Mouse (Mus musculus): ENCODE data around the gene Gucy2e.

Gene Gucy2e

DNA sequence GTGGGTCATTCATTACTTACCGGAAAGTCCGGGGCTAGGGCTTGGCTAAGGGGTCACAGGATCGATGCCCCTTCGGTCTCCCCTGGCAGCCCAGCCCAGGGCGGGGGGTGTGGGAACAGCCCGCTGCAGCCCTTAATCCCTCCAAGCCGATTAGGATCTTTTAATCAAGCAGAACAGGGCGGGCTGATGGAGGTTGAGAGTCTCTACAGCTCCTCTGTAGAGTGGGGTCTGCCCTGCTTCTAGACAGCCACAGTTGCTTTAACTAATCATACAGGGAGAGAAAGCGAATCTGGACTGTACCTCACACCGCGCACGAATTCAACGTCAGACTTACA, at the start of gene Gucy2e:
Gene Gucy2e, minus strand, starts transcription at position 111 of the 335 bp plus-strand sequence.
- no peak for DNase-seq

DNA sequence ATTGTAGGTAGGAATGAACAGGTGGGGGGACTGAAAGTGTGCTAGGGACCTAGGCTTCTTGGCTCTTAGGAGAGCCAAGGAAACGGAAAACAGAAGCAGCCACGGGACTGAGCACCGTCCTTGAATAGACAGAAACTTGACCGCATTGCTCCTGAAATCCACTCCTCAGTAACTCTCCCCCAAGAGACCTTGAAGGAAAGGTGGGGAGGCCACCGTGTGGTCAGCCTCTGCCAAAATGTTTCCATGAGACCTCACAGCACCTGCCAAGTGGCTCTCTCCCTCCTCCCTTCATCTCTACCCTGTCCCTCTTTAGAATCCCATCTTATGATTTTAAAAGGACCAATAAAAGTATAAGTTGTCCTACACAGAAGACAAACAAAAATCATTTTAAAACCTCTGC, 40.4 kb upstream of the Gucy2e start:
- no peak for DNase-seq

DNA sequence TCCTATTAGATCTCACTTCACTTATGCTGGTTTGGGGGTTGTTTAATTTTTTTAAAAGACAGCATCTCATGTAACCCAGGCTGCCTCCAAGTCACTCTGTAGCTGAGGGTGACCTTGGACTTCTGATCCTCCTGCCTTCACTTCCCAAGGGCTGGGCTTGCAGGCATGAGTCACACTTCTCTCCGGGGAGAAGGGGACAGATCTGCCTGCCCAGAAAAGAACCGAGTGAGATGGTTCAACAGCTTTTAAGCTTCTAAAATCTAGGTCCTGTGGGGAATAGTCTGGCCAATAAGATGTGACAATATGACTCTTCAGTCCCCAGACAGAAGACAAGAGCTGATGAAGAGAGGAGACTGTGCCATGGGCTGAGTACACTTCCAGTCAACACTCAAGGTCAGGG, 39.2 kb upstream of the Gucy2e start:
- DNase-seq = no peak

DNA sequence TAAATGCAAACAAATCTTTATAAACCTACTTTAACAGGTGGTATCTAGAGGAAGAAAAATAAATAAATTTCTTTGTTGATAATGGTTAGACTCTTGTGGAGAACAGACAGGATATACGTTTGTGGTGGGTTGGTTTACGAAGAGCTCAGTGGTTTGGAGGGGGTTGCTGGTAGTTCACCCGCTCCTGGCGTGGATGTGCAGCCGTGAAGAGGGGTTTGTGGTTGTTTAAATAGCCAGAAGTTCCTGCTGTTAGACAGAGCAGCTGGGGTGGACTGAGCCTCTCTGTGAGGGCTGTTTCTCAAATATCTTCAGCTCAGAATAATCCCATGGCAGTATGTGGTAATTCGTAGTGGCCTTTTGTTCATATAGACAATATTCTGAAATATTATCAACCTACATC, 38.8 kb upstream of the Gucy2e start:
- peak; percentile 12 to 25 for DNase-seq

DNA sequence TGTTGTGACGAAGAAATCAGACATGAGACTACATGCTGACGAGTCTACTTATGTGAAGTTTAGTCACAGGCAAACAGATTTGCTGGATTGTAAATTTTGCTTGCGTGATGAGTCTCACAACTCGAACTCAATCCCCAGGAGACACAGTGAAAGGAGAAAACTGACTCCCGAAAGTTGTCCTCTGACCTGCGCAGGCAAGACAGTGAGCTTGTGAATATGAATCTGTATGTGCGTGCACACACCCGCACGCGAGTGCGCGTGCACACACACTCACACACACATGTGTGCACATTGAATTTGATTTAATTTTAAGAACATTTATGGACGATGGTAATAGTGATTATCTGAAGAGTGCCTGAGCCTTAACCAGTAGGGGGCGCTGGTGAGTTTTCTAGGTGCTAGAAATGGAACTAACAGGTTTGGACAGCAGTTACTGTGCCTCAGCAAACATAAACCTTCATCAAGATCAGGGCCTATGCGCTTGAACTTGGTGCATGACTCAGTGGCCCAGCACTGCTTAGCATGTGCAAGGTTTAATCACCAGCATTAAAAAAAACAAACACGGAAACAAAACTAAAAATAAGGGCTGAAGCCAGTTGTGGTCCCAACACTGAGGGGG, 35.4 kb upstream of the Gucy2e start:
- DNase-seq = peak; percentile 66 to 77

DNA sequence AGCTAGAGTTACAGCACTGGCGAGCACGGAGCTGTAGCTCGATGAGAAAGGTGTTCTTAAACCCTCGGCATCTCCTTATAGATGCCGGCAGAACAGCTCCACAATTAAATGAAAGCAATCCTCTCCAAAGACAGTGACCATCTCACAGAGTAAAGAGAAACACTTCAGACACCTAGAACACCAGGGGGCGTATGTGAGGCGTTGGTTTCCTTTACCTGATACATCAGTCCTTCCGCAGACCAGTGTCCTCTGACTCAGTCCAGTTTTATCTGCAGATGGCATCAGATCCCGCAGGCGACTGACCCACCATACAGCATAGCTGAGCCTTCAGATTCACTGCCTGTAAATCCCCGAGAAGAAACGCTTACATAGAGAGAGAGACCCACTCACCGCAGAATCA, 32.7 kb upstream of the Gucy2e start:
- DNase-seq = peak; percentile 59 to 67

DNA sequence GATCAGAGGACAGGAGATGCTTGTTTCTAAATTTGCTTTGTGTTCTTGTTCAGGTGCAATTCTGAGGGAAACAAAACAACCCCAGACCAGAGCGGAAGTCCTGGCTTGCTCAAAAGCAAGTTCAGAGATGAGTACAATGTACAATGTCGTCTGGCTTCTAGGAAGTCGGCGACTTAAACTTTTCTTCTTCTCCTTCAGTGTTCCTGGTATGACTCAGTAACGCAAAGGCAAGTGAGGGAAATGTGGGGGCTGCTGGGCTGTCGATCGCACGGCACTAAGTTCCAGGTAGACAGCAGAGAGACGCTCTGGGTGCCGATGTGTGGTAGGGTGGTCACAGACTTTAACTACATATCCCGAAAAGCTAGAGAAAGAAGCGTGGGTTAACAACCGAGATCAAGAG, 31.3 kb upstream of the Gucy2e start:
- no peak for DNase-seq

DNA sequence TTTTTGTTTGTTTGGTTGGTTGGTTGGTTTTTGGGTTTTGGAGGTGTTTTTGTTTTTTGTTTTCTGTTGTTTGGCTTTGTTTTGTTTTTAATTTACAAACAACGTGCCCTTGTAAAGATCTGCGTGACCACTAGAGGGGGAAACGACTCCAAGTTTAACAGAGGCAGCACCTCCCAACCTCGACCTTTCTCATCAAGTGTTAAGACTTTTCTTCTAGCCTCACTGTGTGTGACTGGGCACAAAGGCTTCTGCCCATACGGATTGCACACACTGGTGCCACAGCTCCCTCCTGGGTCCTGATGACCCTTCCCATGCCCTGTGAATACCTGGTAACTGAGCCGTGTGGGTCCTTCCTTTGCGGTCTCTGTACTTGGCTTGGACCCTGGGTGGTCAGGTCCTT, 30.5 kb upstream of the Gucy2e start:
- DNase-seq = no peak

DNA sequence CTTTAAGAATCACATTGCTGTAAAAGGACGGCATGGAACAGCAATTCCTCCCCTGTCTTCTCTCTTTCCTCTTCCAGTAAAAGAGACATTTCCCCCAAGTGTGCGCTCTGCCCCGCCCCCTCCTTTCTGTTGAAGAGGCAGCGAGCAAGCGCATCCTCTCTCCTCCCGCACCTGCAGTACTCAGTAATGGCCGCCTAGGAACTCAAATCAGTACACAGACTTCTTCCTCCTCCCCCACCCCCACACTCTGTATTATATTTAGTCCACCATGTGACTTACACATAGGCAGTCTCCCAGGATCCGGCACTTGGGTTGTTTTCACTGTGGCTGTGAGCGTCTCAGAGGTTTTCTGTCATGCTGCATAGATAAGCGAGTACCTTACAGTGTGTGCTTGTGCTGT, 29.4 kb upstream of the Gucy2e start:
- DNase-seq = peak; percentile 82 to 89

DNA sequence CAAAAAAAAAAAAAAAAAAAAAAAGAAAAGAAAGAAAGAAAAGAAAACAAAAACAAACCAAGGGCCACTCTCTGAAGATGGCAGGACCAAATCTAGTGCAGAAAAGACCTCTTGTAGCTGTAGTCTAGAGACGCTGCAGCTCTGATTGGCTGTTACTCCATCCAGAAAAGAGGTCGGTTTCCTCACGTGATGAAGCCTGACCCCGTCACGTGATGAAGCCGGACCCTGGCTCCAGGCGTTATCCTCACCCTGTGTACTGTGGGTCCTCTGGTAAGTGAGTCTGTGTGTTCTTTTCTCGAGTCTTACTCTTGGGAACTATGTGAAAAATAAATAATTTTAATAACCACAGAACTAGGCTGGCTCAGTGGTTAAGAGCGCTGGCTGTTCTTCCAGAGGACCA, 28.6 kb upstream of the Gucy2e start:
- DNase-seq = no peak

DNA sequence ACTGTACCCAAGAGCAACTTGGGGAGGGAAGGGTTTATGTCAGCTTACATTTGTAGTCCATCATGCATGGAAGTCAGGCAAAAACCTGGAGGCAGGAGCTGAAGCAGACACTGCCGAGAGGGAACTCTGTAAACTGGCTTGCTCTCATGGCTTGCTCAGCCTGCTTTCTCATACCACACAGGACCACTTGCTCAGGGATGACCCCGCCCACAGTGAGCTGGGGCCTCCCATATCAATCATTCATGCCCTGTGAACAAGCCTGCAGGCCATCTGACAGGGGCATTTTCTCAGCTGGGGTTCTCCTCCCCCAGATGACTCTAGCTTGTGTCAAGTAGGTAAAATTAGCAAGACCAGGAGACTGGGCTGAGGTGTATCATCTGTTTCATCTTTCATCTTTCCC, 27.4 kb upstream of the Gucy2e start:
- DNase-seq = no peak

DNA sequence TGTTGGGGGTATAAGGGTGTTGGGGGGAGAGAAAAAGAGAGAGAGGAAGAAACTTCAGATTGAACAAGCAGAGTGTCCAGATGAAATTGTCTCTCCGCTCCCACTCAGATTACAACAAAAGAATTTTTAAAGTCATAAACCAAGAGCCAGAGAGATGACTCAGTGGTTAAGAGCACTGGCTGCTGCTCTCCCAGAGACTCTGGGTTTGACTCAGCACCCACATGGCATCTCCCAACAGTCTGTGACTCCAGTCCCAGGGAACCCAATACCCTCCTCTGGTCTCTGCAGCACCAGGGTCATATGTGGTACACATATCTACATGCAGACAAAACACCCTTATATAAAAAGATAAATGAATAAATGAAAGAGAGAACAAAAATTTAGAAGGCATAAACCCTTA, 23.3 kb upstream of the Gucy2e start:
- no peak for DNase-seq

DNA sequence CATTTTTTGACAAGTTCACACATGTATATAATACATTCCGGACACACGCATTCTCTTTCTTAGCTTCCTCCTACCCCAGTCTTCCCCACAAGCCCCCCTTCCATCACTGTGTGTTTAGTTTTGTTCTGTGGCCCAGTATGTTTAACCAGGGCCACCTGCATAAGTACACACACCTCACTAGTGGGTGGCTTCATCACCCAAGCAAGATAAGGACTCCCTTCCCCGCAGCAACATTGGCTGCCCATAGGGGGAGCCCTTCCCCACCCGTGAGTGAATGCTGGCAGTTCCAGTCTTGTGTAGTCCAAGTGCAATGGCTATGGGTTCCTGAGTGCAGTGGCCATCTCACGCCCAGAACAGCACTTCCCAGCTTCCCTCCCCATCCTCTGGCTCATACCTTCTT, 21.5 kb upstream of the Gucy2e start:
- DNase-seq = peak; percentile 63 to 69

DNA sequence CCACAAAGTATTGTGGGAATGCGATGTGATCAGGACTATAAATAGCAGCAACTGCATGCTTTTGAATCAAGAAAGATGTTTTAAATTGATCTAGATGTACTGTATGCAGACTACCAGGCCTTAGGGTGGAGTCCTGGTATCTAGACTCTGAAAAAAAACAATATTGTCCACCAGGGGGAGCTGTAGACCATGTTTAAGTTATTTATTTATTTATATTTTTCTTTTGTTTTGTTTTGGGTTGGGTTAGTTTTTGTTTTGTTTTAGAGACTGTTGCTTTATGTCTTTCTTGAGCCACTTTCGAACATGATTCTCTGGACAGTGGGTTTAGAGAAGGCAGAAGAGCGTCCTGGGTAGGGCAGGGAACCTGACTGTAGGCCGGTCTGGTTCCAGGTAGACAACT, 21.0 kb upstream of the Gucy2e start:
- no peak for DNase-seq

DNA sequence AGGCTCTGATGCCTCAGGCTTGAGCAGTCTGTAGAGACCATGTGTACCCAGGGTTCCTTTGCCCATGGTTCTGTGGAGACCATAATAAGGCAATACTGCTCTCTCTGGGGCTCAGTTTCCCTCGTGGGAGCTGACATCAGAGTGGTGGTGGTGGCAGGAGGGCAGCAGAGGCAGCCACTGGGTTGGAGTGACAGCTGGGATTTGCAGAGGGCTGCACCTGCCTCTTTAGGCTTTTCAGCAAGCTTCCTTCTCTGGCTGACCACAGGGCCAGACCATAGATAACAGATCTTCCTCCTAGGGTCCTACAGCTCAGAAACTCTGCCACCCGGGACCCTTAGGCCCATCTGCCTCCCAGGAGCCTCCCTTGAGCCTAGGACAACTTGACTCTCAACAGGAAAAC, 20.2 kb upstream of the Gucy2e start:
- no peak for DNase-seq

DNA sequence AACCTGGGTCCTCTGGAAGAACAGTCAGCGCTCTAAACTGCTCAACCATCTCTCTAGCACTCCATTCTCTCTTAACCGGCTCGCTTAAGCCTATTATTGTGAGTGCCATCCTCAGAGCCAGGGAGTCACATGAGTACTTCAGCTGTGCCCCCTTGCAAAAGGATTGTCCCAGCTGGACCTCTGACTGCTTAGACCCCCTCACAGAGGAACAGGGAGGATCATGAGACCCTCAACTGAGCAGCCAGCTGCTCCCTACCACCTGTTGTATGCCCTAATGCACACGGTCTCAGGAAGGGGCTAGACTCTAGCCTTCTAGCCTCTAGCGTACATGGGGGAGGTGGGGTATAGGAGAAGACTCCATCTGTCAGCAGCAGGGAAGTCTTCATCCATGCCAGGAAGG, 18.0 kb upstream of the Gucy2e start:
- DNase-seq = no peak

DNA sequence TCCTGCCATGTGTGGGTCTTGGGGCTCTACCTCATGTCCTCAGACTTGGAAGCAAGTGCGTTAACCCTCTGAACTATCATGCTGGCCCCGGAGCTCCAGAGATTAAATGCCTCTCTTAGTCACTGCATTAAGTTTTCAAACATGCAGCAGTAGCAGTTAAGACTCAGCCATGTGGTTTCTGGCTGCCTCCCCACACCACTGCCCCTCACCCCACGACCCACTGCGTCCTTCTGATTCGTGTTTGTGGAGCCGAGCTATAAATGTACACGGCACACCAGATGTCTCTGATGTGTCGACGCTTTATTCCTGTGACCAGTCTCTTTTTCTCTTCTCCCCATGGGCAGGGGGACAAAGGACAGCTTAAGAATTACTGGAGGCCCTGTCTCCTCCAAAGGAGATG, 16.3 kb upstream of the Gucy2e start:
- DNase-seq = no peak

DNA sequence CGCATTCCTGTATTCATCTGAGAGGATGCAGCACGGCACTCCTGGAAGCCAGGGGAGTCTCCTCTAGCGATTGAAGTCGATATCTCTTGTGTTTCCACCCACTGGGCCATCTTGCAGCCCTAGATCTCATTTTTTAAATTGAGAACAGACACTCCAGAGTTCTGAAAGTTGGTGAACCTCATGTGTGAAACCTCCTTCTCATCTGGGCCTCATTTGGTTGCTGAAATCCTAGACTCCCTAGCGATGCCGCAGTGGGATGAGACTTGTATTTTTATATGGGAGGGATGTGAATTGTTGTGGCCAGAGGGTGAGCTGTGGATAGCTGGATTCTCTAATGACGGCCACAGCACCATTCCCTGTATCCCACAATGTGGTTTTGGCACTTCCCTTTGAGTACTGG, 15.1 kb upstream of the Gucy2e start:
- DNase-seq = no peak

DNA sequence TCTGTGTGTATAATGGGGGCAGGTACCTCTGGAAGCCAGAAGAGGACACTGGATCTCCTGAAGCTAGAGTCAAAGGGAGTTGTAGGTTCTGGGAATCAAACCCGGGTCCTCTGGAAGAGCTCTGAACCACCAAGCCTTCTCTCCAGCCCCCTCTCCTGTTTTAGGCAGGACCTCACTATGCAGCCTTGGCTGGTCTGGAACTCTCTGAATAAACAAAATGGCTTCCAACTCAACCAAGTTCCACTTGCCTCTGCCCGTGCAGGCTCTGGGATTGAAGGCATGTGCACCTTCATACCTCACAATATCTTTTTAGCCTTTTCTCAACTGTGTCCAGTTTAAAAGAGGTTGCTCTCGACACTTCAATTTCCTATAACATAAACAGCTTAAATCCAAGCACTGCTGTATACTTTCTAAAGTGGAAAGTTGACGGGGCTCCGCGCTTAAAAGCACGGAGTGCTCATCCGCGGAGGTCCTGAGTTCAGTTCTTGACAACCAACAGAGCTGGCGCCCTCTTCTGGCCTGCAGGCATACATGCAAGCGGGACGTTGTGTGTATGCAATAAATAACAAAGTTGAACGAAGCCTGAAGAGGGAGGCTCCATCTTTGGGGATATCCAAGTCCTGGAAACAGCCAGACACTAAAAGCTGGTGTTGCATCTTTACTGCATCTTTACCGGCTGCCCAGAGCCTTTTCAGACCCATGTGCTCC, 14.5 kb upstream of the Gucy2e start:
- DNase-seq = peak; percentile 27 to 31

DNA sequence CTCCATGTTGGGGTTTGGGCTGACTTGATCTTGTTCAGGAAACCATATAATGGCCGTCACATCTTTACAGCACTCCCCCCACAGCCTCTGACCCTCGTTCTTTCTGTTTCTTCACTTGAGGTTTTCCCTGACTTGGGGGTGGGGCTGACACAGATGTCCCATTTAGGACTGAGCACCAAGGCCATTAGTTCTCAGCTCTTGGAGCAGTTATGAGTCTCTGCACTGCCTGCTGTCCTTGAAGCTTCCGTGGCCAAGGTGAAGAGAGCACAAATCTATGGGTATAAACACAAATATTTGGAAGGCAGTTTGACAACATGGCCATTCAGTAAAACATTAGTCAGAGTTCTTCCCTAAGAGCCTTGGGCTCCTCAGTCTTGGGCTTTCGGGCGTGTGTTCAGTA, 13.3 kb upstream of the Gucy2e start:
- DNase-seq = no peak

DNA sequence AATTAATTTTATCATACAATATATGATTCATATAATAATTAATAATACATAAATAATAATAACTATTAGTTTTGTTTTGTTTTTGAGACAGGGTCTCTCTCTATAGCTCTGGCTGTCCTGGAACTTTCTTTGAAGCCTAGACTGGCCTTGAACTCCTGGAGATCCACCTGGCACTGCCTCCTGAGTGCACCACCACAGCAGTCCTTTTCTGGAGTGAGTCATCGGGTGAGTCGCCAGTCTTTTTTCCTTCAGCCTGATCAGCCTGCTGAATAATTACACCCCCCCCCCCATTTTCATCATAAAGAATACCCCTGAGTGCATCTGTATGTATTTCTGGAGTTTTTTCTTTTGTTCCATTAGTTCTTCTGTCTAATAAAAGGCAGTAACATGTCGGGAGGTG, 12.3 kb upstream of the Gucy2e start:
- DNase-seq = no peak

DNA sequence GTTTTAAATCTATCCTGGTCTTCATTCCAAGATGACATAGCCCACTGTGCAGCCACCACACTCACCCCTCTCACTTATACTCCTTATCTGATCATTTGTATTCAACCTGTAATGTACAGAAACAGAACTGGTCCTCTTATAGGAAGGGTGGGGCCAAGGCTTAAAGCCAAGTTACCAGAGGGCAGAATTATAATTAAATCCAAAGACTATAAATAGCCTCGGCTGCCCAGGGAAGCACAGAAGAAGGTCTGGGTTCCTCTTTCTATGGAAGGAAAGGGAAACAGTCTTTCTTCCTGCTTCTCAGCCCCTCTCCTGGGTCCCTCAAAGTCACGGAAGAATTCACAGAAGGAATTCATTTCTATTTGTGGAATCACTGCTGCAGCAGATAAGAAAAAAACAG, 8.8 kb upstream of the Gucy2e start:
- no peak for DNase-seq

DNA sequence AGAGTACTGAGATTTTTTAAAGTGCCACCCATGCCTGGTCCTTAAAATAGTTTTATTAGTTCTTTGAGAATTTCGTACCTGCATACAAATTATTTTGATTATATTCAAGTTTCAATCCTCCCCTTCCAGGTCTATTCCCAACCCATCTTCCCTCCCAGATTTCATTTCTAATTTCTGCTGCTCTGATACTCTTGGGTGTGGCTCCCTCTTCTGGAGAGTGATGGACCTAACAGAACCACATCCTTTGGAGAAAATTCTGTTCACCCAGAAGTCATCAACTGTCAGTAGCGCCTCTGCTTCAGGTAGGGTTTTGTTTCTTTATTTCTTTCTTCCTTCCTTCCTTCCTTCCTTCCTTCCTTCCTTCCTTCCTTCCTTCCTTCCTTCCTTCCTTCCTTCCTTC, 8.1 kb upstream of the Gucy2e start:
- no peak for DNase-seq

DNA sequence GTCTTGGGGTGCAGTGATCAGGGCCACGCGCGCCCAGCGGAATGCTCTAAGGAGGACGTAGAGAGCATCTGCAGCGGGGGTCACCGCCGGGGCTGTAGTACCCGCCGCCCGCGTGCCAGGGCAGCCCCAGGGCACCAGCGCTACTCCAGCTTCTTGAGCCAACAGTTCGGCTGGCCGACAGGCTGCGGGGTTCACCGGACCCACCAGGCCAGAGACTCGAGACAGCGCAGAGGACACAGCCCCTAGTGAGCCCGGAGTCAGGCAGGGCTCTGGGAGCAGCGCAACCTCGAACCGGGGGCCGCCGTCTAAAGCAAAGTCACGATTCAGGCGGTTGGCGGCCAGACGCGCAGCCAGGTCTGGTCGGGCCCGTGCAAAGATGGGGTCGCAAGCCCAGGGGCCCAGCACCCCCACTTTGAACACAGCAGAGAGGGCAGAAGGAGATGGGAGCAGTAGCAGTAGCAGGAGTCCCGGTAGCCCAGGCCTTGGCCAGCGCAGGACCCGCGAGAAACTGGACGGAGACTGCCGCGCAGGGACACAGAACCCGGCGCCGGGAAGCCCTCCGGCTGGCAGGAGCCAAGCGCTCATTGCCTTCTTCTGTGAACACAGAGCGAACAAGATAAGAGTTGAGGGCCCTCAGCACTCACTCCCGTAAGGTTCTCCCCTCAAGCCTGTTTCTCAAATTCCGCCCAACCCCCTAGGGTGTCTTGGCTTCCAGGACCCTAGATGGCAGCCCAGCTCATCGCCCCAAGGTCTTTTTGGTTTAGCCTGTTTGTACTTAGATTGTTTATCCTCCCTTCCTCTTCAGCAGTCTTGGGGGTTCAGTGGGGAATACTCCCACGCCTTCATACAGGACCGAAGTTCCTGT, 543 bp downstream of the Gucy2e start:
- DNase-seq = no peak

Measured in thymus, postnatal 36 days (tissue).